Mouse (Mus musculus): ENCODE data around the gene Fam110a.

DNA sequence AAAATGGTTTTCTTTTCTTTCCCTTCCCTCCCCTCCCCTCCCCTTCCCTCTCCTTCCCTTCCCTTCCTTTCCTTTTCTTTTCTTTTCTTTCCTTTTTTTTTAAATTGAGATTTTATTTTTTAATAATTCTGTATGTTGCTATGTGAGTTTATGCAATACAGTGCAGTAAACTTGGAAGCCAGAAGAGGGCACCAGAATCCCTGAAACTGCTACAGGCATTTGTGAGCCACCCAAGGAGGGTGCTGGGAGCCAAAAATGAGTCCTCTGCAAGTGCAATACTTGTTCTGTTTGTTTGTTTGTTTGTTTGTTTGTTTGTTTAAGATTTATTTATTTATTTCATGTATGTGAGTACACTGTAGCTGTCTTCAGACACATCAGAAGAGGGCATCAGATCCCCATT, 42.0 kb upstream of the Fam110a start:
- TF ChIP-seq CTCF (conservative IDR thresholded peaks at IDR 0.05; ENCODE audit: insufficient read depth, insufficient read length, low read depth, low read length) (no peak), POLR2A (IDR thresholded peaks at IDR 0.05; ENCODE audit: low read depth, low read length) (no peak)
